Mouse (Mus musculus) forebrain, embryonic 13.5 days (tissue): ENCODE results near the gene Dnajc13. TPM values are rescaled to one million over a fixed set of nuclear protein-coding genes. Genes with fewer than 3 reads are reported as not detected.

Source experiments
- ATAC-seq: fragments of 200-750 bp; cut with Nextera tagmentation; 2 replicates; pipeline ENCODE4 v1.8.0; 2017
- H3K27ac ChIP-seq: fragments of 300-500 bp; sonication (generic); 2 replicates; pipeline ENCODE4 v1.5.1; 2015; ENCODE audit warnings: inconsistent platforms, mild to moderate bottlenecking, moderate library complexity
- H3K27me3 ChIP-seq: fragments of 300-500 bp; sonication (generic); 2 replicates; pipeline ENCODE4 v1.6.1; 2015; ENCODE audit warnings: mild to moderate bottlenecking, inconsistent platforms
- H3K36me3 ChIP-seq: fragments of 300-500 bp; sonication (generic); 2 replicates; pipeline ENCODE4 v1.6.1; 2015; ENCODE audit warnings: mild to moderate bottlenecking, inconsistent platforms; ENCODE audit not compliant: poor library complexity, severe bottlenecking
- H3K4me1 ChIP-seq: fragments of 300-500 bp; sonication (generic); 2 replicates; pipeline ENCODE4 v1.6.1; 2015; ENCODE audit warnings: inconsistent platforms
- H3K4me2 ChIP-seq: fragments of 300-500 bp; sonication (generic); 2 replicates; pipeline ENCODE4 v1.6.1; 2015; ENCODE audit warnings: inconsistent platforms, mild to moderate bottlenecking, moderate library complexity
- H3K4me3 ChIP-seq: fragments of 300-500 bp; sonication (generic); 2 replicates; pipeline ENCODE4 v1.5.1; 2015; ENCODE audit warnings: mild to moderate bottlenecking, inconsistent platforms
- H3K9ac ChIP-seq: fragments of 300-500 bp; sonication (generic); 2 replicates; pipeline ENCODE4 v1.6.1; 2015; ENCODE audit warnings: mild to moderate bottlenecking, inconsistent platforms
- H3K9me3 ChIP-seq: fragments of 300-500 bp; sonication (generic); replicated peaks from 2 replicates; pipeline ENCODE4 v1.6.1; 2016; ENCODE audit warnings: inconsistent platforms
- WGBS: fragments of 180-500 bp; shearing (Covaris S2); methylation state at CpG from one replicate; pipeline ENCODE4 v1.1.7; 2015; 5-methylcytosine and 5-hydroxymethylcytosine counted together
- polyA plus RNA-seq: library from polyadenylated mRNA; unstranded; fragments of >200 nt; fragmentation: Nextera tagmentation; extraction: Ambion mirVana; gene quantifications from 2 replicates; pipeline ENCODE4 v1.2.1, GENCODE M21; 2015

Dnajc13 gene
- polyA plus RNA-seq, 1 experiment from 2014 or later, result 18.6 TPM

DNA sequence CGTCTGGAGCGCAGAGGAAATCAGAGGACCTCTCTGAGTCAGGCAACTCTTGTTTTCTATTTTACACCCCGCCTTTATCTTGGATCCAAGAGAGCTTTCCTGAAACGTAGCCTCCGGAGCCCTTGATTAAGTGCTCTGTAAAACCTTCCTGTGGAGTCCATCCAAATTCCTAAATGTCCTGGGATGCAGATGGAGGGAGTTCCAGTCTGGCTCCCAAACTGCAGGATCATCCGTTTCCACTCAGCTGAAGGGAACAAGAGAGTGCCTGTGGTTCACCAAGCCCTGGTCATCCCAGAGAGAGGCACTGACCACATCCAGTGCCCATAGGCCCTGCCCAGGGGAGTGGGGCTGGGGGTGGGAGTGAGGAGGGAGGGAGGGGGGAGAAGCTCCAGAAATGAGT is 160.4 kb downstream of the Dnajc13 start:
- H3K4me2 ChIP-seq, result no peak overlapping the region
- H3K4me3 ChIP-seq, result no peak overlapping the region
- WGBS, result 27% methylated on average over 6 of the region's 6 CpGs
- H3K4me1 ChIP-seq, result peaks cover 9% of the 10 kb centered on the region; the same call in 1 of the 2 replicates
- no peaks in the 10 kb centered on the region for H3K27me3 ChIP-seq
- no peak overlapping the region for H3K27ac ChIP-seq
- no peak overlapping the region for H3K9ac ChIP-seq
- no peak for ATAC-seq
- H3K36me3 ChIP-seq, result no peaks in the 10 kb centered on the region
- H3K9me3 ChIP-seq, result no peaks in the 10 kb centered on the region

DNA sequence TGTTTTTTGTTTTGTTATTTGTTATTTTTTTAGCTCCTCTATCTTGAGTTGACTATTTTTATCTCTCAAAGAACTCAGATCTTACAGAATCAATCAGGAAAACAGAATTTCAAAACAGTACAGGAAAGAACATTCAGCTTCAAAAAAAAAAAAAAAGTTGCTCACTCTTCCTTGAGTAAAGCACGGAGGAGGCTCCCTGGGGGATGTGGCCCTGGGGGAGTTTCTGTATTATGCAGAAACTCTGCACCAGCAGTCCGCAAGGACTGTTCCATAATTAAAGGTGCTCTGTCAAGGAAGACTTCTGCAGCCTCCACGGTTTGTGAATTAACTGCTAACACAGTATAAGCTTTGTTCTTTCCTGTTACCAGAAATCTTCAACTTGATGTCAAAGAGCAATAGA is 161.3 kb downstream of the Dnajc13 start:
- Histone ChIP-seq H3K4me2 (no peak overlapping the region), H3K9ac (no peak overlapping the region), H3K36me3 (no peaks in the 10 kb centered on the region), H3K27ac (no peak overlapping the region), H3K4me3 (no peak overlapping the region), H3K4me1 (peaks cover 9% of the 10 kb centered on the region; the same call in 1 of the 2 replicates), H3K9me3 (no peaks in the 10 kb centered on the region), H3K27me3 (no peaks in the 10 kb centered on the region)
- 27% methylated on average over 3 of the region's 3 CpGs for WGBS
- ATAC-seq, result no peak

Other genes starting within 250 kb of the Dnajc13 start
- not detected in 2 replicates for gene Gm28305, start 222.3 kb downstream of the Dnajc13 start, polyA plus RNA-seq
- 51.4 and 57.5 TPM in 2 replicates for gene Uba5, start 199.8 kb downstream of the Dnajc13 start, polyA plus RNA-seq
- gene Acad11, start 199.6 kb downstream of the Dnajc13 start, polyA plus RNA-seq, result 5.6 and 6.8 TPM in 2 replicates
- gene Ackr4, start 136.0 kb downstream of the Dnajc13 start, polyA plus RNA-seq, result 0.36 and 0.47 TPM in 2 replicates
- gene Acpp, start 74.8 kb upstream of the Dnajc13 start, polyA plus RNA-seq, result 0.14 TPM in 1 of 2 replicates, not detected in the other